Comparison of ENCODE assay signal across 8 mouse cellular contexts in genomic region chr14:75870631-75871030, GRCm38 (mm10). TPM values are rescaled to one million over a fixed set of nuclear protein-coding genes. Genes with fewer than 3 reads are reported as not detected.
DNase-seq lines count a peak whose midpoint lies in the region; ATAC-seq lines count a peak whose summit lies in the region.

No protein-coding gene starts in this region.

- peak; percentile 70 for ATAC-seq in common myeloid progenitor, adult 5-6 weeks (replicated peaks; ENCODE audit: low read depth, poor library complexity, severe bottlenecking)
- ATAC-seq in limb, embryonic 12.5 days (ENCODE audit: insufficient number of reproducible peaks, insufficient read depth, low FRiP score, low TSS enrichment, low read depth), result no peak
- no peak for ATAC-seq in midbrain, embryonic 14.5 days (ENCODE audit: low FRiP score, low TSS enrichment)

- no peaks in the 10 kb centered on the region for H3K36me3 ChIP-seq in limb, embryonic 12.5 days
- H3K36me3 ChIP-seq in midbrain, embryonic 14.5 days (ENCODE audit: control insufficient read depth, insufficient read depth, low read length), result no peaks in the 10 kb centered on the region

- WGBS in limb, embryonic 12.5 days, result 26% methylated on average over 6 of the region's 10 CpGs
- 21% methylated on average over 9 of the region's 10 CpGs for WGBS in midbrain, embryonic 14.5 days

- H3K27me3 ChIP-seq in limb, embryonic 12.5 days, result 0 out of 2 replicates have a peak, but pooled peaks cover 3% of the 10 kb centered on the region
- no peaks in the 10 kb centered on the region for H3K27me3 ChIP-seq in midbrain, embryonic 14.5 days (ENCODE audit: control insufficient read depth, insufficient read depth, low read length)

- no peaks in the 10 kb centered on the region for H3K4me1 ChIP-seq in limb, embryonic 12.5 days (replicated peaks)
- no peaks in the 10 kb centered on the region for H3K4me1 ChIP-seq in midbrain, embryonic 14.5 days (ENCODE audit: control insufficient read depth, insufficient read depth, low read length)

- intact Hi-C loops in heart, postnatal 10 days (cut with DNase I), result no loop called here

- peak overlapping the region; percentile 43 for H3K4me2 ChIP-seq in limb, embryonic 12.5 days
- peak overlapping the region; percentile 33 for H3K4me2 ChIP-seq in midbrain, embryonic 14.5 days (ENCODE audit: low read length)

- peak; percentile 45 for DNase-seq in adrenal gland, adult 2 months
- DNase-seq in adrenal gland, adult 18-20 months (ENCODE audit: low spot score in 2 of 2), result no peak
- peak; percentile 47 for DNase-seq in CD4-positive helper T cell, adult 2 months (ENCODE audit: low read depth, low spot score)
- DNase-seq in heart, postnatal 10 days, result peak; percentile 51 to 63
- DNase-seq in midbrain, embryonic 14.5 days, result peak; percentile 84
- no peak for DNase-seq in ovary, postnatal 14 days (ENCODE audit: low spot score)

- H3K9me3 ChIP-seq in limb, embryonic 12.5 days, result peaks cover 4% of the 10 kb centered on the region; the same call in 1 of the 2 replicates
- H3K9me3 ChIP-seq in midbrain, embryonic 14.5 days (ENCODE audit: control insufficient read depth, low read length), result no peaks in the 10 kb centered on the region

- no peak overlapping the region for H3K9ac ChIP-seq in limb, embryonic 12.5 days (replicated peaks)
- no peak overlapping the region for H3K9ac ChIP-seq in midbrain, embryonic 14.5 days (replicated peaks; ENCODE audit: low read length)

- H3K27ac ChIP-seq in limb, embryonic 12.5 days, result no peak overlapping the region
- no peak overlapping the region for H3K27ac ChIP-seq in midbrain, embryonic 14.5 days (replicated peaks; ENCODE audit: low read depth, low read length)

- peak overlapping the region; percentile 29 for H3K4me3 ChIP-seq in limb, embryonic 12.5 days (replicated peaks)
- H3K4me3 ChIP-seq in midbrain, embryonic 14.5 days (replicated peaks; ENCODE audit: low read depth, low read length), result no peak overlapping the region

RNA-seq across cellular contexts. Expression of gene Tpt1, which starts 25.7 kb away (rescaled TPM):
- total RNA-seq in adrenal gland, adult 2 months (2021), result 1,000 to 10,000 TPM; 2,669 to 3,122 TPM
- 2,303 and 3,302 TPM in 2 replicates for polyA plus RNA-seq in adrenal gland, adult 2 months (2012; rRNA removed)
- 1,000 to 10,000 TPM; 2,758 to 2,912 TPM for total RNA-seq in adrenal gland, adult 18-20 months (2021)
- total RNA-seq in common myeloid progenitor, adult 5-6 weeks (2017), result 1,030 and 1,151 TPM in 2 replicates
- 1,000 to 10,000 TPM; 3,104 to 3,215 TPM for total RNA-seq in heart, postnatal 10 days (2021)
- polyA plus RNA-seq in limb, embryonic 12.5 days (2016; fragmentation: Nextera tagmentation; extraction: Ambion mirVana), result 994 and 1,047 TPM in 2 replicates
- polyA plus RNA-seq in midbrain, embryonic 14.5 days (2014; fragmentation: Nextera tagmentation; extraction: Ambion mirVana), result 851 and 883 TPM in 2 replicates

Comparison
In these comparisons a context has a peak if more than half of its experiments do, and no peak if none do; other contexts are left out.
1. DNase-seq: peak in adrenal gland, adult 2 months (single experiment), CD4-positive helper T cell, adult 2 months (single experiment), heart, postnatal 10 days (2 of 2) and midbrain, embryonic 14.5 days (single experiment); none in adrenal gland, adult 18-20 months (0 of 2) and ovary, postnatal 14 days (single experiment).